Mouse (Mus musculus): ENCODE data around the gene Cyth1. TPM values are rescaled to one million over a fixed set of nuclear protein-coding genes. Genes with fewer than 3 reads are reported as not detected.
A peak's percentile ranks its signal among the peaks of the same experiment; 100 is the strongest.

Cyth1 gene
- total and polyA plus RNA-seq, 2 experiments from 2014 or later = 23.7 to 64.1 TPM

DNA sequence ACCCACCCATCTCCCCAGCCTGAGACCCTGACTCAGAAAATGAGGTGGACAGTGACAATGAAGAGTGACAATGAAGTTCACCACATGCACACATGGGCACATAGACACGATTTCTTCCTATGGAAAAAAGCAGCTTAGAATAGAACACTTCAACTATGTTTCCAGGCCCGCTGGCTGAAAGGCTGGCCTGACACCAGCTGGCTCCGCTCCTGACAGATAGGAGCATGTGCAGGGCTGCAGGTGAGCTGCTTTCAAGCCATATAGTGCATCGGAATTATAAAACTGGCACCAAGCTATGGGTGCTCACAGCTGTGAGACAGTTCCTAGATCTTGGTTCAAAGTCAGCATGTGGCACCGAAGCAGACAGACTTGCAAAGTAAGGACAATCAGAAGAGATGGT is 78.1 kb downstream of the Cyth1 start:
- 84% methylated on average over 5 of the region's 5 CpGs for WGBS
- no peak overlapping the region for H3K9ac ChIP-seq
- H3K27me3 ChIP-seq (ENCODE audit: insufficient read depth, low read length) = no peaks in the 10 kb centered on the region
- H3K4me1 ChIP-seq (ENCODE audit: insufficient read depth) = no peaks in the 10 kb centered on the region
- H3K9me3 ChIP-seq (ENCODE audit: low read length) = no peaks in the 10 kb centered on the region
- H3K4me2 ChIP-seq (ENCODE audit: low read depth) = no peak overlapping the region
- no peak for ATAC-seq
- no peak for TF ChIP-seq CTCF (IDR thresholded peaks at IDR 0.05; ENCODE audit: low read depth)
- no peak for DNase-seq
- H3K4me3 ChIP-seq (ENCODE audit: low read depth, low read length) = no peak overlapping the region
- peaks cover 56% of the 10 kb centered on the region for H3K36me3 ChIP-seq (ENCODE audit: insufficient read depth)
- no peak overlapping the region for H3K27ac ChIP-seq (ENCODE audit: low read depth, low read length)

DNA sequence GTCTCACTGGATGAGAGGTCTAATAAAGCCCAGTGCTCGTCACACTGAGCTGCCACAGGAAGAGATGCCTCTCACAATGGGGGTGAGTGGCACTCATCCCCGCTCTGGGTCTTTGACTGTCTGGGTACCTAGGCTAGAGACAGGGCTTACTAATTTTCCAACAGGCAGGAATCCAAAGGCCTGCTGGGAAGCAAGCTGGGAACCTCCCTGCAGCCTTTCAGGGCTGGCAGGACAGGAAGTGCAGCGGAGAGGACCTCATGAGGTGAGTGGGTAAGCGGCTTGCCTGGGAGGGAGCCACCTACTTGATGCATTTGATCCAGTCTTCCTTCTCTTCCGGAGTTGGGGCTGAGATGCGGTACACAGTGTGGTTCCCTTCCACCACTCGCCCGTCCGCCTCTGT is 79.7 kb downstream of the Cyth1 start:
- H3K27ac ChIP-seq (ENCODE audit: low read depth, low read length) = no peak overlapping the region
- H3K9ac ChIP-seq = no peak overlapping the region
- no peaks in the 10 kb centered on the region for H3K9me3 ChIP-seq (ENCODE audit: low read length)
- H3K27me3 ChIP-seq (ENCODE audit: insufficient read depth, low read length) = no peaks in the 10 kb centered on the region
- DNase-seq (no peak), ATAC-seq (no peak)
- TF ChIP-seq CTCF (IDR thresholded peaks at IDR 0.05; ENCODE audit: low read depth) = no peak
- no peaks in the 10 kb centered on the region for H3K4me1 ChIP-seq (ENCODE audit: insufficient read depth)
- no peak overlapping the region for H3K4me3 ChIP-seq (ENCODE audit: low read depth, low read length)
- H3K36me3 ChIP-seq (ENCODE audit: insufficient read depth) = peaks cover 62% of the 10 kb centered on the region
- WGBS = 68% methylated on average over 9 of the region's 9 CpGs
- no peak overlapping the region for H3K4me2 ChIP-seq (ENCODE audit: low read depth)

DNA sequence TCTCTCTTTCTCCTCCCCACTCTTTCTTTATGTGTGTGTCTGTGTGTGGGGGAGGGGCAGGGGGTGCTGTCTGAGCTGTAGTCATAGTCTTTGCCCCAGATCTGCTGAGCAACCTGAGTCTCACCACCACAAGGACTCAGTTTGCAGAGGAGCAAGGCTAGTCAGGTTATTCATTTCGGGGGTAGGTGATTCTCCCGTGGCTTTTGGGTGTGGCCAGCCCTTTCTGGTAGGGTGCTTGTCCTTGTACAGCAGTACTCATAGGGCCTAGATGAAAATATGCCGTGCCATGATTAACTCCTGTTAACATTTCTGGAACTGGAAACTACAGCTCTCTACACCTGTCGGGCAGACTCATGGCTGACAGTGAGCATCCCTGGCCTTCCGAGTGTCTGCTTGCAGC is 81.8 kb downstream of the Cyth1 start:
- H3K4me2 ChIP-seq (ENCODE audit: low read depth) = no peak overlapping the region
- no peaks in the 10 kb centered on the region for H3K4me1 ChIP-seq (ENCODE audit: insufficient read depth)
- no peaks in the 10 kb centered on the region for H3K9me3 ChIP-seq (ENCODE audit: low read length)
- no peak overlapping the region for H3K9ac ChIP-seq
- H3K4me3 ChIP-seq (ENCODE audit: low read depth, low read length) = no peak overlapping the region
- ATAC-seq (no peak), DNase-seq (no peak)
- peaks cover 68% of the 10 kb centered on the region for H3K36me3 ChIP-seq (ENCODE audit: insufficient read depth)
- TF ChIP-seq CTCF (IDR thresholded peaks at IDR 0.05; ENCODE audit: low read depth) = no peak
- H3K27ac ChIP-seq (ENCODE audit: low read depth, low read length) = no peak overlapping the region
- H3K27me3 ChIP-seq (ENCODE audit: insufficient read depth, low read length) = no peaks in the 10 kb centered on the region
- 92% methylated on average over 5 of the region's 5 CpGs for WGBS

DNA sequence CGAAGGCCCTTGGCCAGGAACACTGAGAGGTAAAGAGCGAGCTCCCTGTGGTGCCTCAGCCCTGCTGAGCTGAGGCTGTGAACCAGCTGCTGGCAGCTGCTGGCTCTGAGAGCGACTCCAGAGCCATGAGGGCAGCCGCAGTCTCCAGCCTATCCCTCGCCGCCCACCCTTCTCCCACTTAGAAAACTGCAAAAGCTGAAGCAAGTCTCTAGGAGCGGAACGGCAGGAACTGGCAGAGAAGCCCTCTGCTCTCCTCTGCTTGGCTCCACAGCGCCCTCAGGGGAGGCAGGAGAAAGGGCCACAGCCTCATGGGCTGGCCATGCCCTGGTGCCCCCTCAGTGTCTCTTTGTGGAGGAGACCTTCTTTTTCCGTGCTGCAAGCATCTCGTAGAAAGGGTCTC is 82.7 kb downstream of the Cyth1 start:
- 51% methylated on average over 11 of the region's 11 CpGs for WGBS
- TF ChIP-seq CTCF (IDR thresholded peaks at IDR 0.05; ENCODE audit: low read depth) = peak; percentile 25; the same call in 1 of the 2 replicates
- ATAC-seq = no peak

DNA sequence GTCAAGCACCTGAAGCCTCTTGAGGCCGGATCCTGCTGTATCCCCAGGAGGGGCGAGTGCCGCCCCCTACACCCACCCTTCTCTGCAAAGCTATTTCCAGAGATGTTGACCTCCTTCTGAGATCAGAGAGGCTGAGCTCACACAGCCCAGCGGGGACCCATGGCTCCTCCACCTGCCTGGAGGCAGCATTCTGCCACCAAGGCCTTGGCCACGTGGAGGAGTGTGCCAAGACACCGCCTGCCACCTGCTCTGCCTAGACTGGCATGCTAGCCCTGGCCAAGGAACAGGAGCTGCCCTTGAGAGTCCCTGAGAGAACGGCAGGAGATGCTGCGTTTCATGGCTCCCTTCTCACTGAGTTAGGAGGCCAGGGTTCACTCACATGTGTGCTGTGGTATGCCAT is 83.8 kb downstream of the Cyth1 start:
- WGBS = 76% methylated on average over 8 of the region's 8 CpGs

More for the DNA sequence above, 82.7 kb downstream of the Cyth1 start:
- H3K27me3 ChIP-seq (ENCODE audit: insufficient read depth, low read length) = no peaks in the 10 kb centered on the region
- H3K4me1 ChIP-seq (ENCODE audit: insufficient read depth) = no peaks in the 10 kb centered on the region
- no peak overlapping the region for H3K9ac ChIP-seq
- H3K4me3 ChIP-seq (ENCODE audit: low read depth, low read length) = no peak overlapping the region
- no peak overlapping the region for H3K4me2 ChIP-seq (ENCODE audit: low read depth)
- peaks cover 62% of the 10 kb centered on the region for H3K36me3 ChIP-seq (ENCODE audit: insufficient read depth)
- no peak for DNase-seq
- no peaks in the 10 kb centered on the region for H3K9me3 ChIP-seq (ENCODE audit: low read length)
- H3K27ac ChIP-seq (ENCODE audit: low read depth, low read length) = no peak overlapping the region

DNA sequence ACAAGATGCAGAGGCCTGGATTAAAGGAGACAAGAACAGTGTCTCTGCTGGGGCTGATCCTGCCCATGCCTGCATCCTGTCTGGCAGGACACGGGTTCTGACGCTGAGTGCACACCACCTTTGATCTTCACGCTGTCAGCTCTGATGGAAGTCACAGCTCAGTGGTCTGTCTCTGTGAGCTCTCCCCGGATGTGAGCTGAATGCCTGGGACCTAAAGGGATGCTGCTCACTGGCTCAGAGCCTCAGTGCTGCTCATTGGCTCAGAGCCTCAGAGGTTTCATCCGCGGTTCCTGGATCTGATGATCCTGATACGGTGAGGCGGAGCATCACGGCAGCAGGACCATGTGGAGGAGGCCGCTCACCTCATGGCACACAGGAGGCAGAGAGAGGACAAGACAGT is 86.1 kb downstream of the Cyth1 start:
- 67% methylated on average over 10 of the region's 10 CpGs for WGBS
- ATAC-seq (no peak), DNase-seq (no peak)
- Histone ChIP-seq H3K4me1 (ENCODE audit: insufficient read depth) (no peaks in the 10 kb centered on the region), H3K4me3 (ENCODE audit: low read depth, low read length) (no peak overlapping the region), H3K36me3 (ENCODE audit: insufficient read depth) (peaks cover 32% of the 10 kb centered on the region), H3K4me2 (ENCODE audit: low read depth) (no peak overlapping the region), H3K9me3 (ENCODE audit: low read length) (no peaks in the 10 kb centered on the region), H3K27ac (ENCODE audit: low read depth, low read length) (no peak overlapping the region), H3K27me3 (ENCODE audit: insufficient read depth, low read length) (no peaks in the 10 kb centered on the region), H3K9ac (no peak overlapping the region)
- TF ChIP-seq CTCF (IDR thresholded peaks at IDR 0.05; ENCODE audit: low read depth) = no peak

More for the DNA sequence above, 83.8 kb downstream of the Cyth1 start:
- DNase-seq (no peak), ATAC-seq (no peak)
- H3K4me2 ChIP-seq (ENCODE audit: low read depth) = no peak overlapping the region
- H3K36me3 ChIP-seq (ENCODE audit: insufficient read depth) = peaks cover 51% of the 10 kb centered on the region
- TF ChIP-seq CTCF (IDR thresholded peaks at IDR 0.05; ENCODE audit: low read depth) = no peak
- H3K4me3 ChIP-seq (ENCODE audit: low read depth, low read length) = no peak overlapping the region
- no peak overlapping the region for H3K9ac ChIP-seq
- no peaks in the 10 kb centered on the region for H3K9me3 ChIP-seq (ENCODE audit: low read length)
- no peak overlapping the region for H3K27ac ChIP-seq (ENCODE audit: low read depth, low read length)
- no peaks in the 10 kb centered on the region for H3K27me3 ChIP-seq (ENCODE audit: insufficient read depth, low read length)
- no peaks in the 10 kb centered on the region for H3K4me1 ChIP-seq (ENCODE audit: insufficient read depth)

DNA sequence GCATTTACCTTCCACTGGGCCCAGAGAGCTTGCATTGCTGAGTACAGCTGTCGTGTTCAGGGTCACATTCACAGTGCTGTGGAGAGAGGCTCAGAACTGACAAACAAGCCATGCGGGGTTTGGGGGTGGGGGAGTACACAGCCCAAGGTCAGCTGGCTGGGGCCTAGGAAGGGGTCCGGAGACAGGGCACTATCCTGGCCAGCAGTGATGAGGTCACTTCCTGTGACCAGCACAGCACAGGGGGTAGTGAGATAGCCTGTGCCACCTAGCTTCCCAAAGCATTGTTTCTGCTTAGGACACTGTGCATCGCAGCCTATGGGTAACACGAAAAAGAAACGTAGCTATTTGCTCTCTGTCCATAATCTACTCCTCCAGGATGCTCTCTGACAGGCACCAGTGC is 87.2 kb downstream of the Cyth1 start:
- Histone ChIP-seq H3K27me3 (ENCODE audit: insufficient read depth, low read length) (no peaks in the 10 kb centered on the region), H3K4me1 (ENCODE audit: insufficient read depth) (no peaks in the 10 kb centered on the region), H3K36me3 (ENCODE audit: insufficient read depth) (peaks cover 23% of the 10 kb centered on the region), H3K9ac (no peak overlapping the region), H3K9me3 (ENCODE audit: low read length) (no peaks in the 10 kb centered on the region; the same call in 1 of the 2 replicates), H3K4me3 (ENCODE audit: low read depth, low read length) (no peak overlapping the region), H3K4me2 (ENCODE audit: low read depth) (no peak overlapping the region), H3K27ac (ENCODE audit: low read depth, low read length) (no peak overlapping the region)
- DNase-seq = no peak
- no peak for TF ChIP-seq CTCF (IDR thresholded peaks at IDR 0.05; ENCODE audit: low read depth)
- 81% methylated on average over 6 of the region's 6 CpGs for WGBS
- no peak for ATAC-seq

DNA sequence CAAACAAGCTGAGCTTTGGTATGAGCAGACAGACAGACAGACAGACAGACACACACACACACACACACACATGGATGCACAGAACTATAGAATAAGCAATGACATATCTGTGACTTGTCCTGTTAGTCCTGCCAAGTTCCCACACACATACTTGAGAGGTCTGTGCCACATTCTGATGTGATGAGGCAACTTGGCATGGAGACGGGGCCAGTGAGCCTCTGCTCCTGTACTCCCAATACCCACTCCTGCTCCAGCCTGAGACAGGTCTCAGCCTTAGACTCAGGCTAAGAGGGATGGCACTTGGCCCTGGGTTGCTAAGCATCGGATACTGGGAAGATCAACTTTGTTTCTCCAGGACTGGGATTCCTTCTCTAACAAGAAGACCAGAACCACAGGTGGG is 87.6 kb downstream of the Cyth1 start:
- peaks cover 19% of the 10 kb centered on the region for H3K36me3 ChIP-seq (ENCODE audit: insufficient read depth)
- no peaks in the 10 kb centered on the region; the same call in 1 of the 2 replicates for H3K9me3 ChIP-seq (ENCODE audit: low read length)
- H3K27ac ChIP-seq (ENCODE audit: low read depth, low read length) = no peak overlapping the region
- no peak overlapping the region for H3K9ac ChIP-seq
- no peak overlapping the region for H3K4me2 ChIP-seq (ENCODE audit: low read depth)
- WGBS = 63% methylated on average over 2 of the region's 2 CpGs
- no peak overlapping the region for H3K4me3 ChIP-seq (ENCODE audit: low read depth, low read length)
- H3K27me3 ChIP-seq (ENCODE audit: insufficient read depth, low read length) = no peaks in the 10 kb centered on the region
- H3K4me1 ChIP-seq (ENCODE audit: insufficient read depth) = no peaks in the 10 kb centered on the region
- DNase-seq = no peak
- no peak for ATAC-seq
- no peak for TF ChIP-seq CTCF (IDR thresholded peaks at IDR 0.05; ENCODE audit: low read depth)
